Mouse (Mus musculus): ENCODE measurements around the gene Zcchc7. TPM values are rescaled to one million over a fixed set of nuclear protein-coding genes. Genes with fewer than 3 reads are reported as not detected.

Zcchc7 gene
- polyA plus RNA-seq, 1 experiment from 2014 or later, result 22.2 TPM

GRCm38 (mm10) chr4:44959220-44959619, 203.5 kb downstream of the Zcchc7 start:
- H3K9me3 ChIP-seq, result no peaks in the 10 kb centered on the region
- no peak overlapping the region for H3K4me3 ChIP-seq
- WGBS, result 91% methylated on average over 13 of the region's 13 CpGs
- H3K4me1 ChIP-seq, result no peaks in the 10 kb centered on the region
- no peaks in the 10 kb centered on the region for H3K27me3 ChIP-seq (replicated peaks; ENCODE audit: low read depth, poor library complexity, severe bottlenecking)
- H3K36me3 ChIP-seq (replicated peaks), result no peaks in the 10 kb centered on the region
- H3K27ac ChIP-seq (replicated peaks), result no peak overlapping the region
- DNase-seq (ENCODE audit: low spot score), result no peak

- no peak overlapping the region for H3K4me3 ChIP-seq
- no peaks in the 10 kb centered on the region for H3K36me3 ChIP-seq (replicated peaks)
- H3K9me3 ChIP-seq, result no peaks in the 10 kb centered on the region
- no peak overlapping the region for H3K27ac ChIP-seq (replicated peaks)
- 0 out of 2 replicates have a peak, but pooled peaks cover under 1% of the 10 kb centered on the region for H3K4me1 ChIP-seq
- DNase-seq (ENCODE audit: low spot score), result no peak
- no peaks in the 10 kb centered on the region for H3K27me3 ChIP-seq (replicated peaks; ENCODE audit: low read depth, poor library complexity, severe bottlenecking)
- 79% methylated on average over 11 of the region's 11 CpGs for WGBS
These were observed 207.5 kb downstream of the Zcchc7 start for GRCm38 (mm10) chr4:44963156-44963555.

- DNase-seq (ENCODE audit: low spot score), result no peak
- H3K4me1 ChIP-seq, result peaks cover 11% of the 10 kb centered on the region
- H3K9me3 ChIP-seq, result no peaks in the 10 kb centered on the region
- H3K4me3 ChIP-seq, result no peak overlapping the region
- H3K36me3 ChIP-seq (replicated peaks), result no peaks in the 10 kb centered on the region
- H3K27me3 ChIP-seq (replicated peaks; ENCODE audit: low read depth, poor library complexity, severe bottlenecking), result no peaks in the 10 kb centered on the region
- 85% methylated on average over 2 of the region's 2 CpGs for WGBS
- no peak overlapping the region for H3K27ac ChIP-seq (replicated peaks)
These were observed 209.5 kb downstream of the Zcchc7 start for GRCm38 (mm10) chr4:44965175-44965574.

- H3K9me3 ChIP-seq, result no peaks in the 10 kb centered on the region
- no peak overlapping the region for H3K27ac ChIP-seq (replicated peaks)
- WGBS, result 84% methylated on average over 3 of the region's 3 CpGs
- peaks cover 12% of the 10 kb centered on the region for H3K4me1 ChIP-seq
- H3K27me3 ChIP-seq (replicated peaks; ENCODE audit: low read depth, poor library complexity, severe bottlenecking), result no peaks in the 10 kb centered on the region
- no peak for DNase-seq (ENCODE audit: low spot score)
- H3K4me3 ChIP-seq, result no peak overlapping the region
- H3K36me3 ChIP-seq (replicated peaks), result no peaks in the 10 kb centered on the region
These were observed 210.1 kb downstream of the Zcchc7 start for GRCm38 (mm10) chr4:44965736-44966135.

- DNase-seq (ENCODE audit: low spot score), result no peak
- 85% methylated on average over 8 of the region's 8 CpGs for WGBS
- no peaks in the 10 kb centered on the region for H3K27me3 ChIP-seq (replicated peaks; ENCODE audit: low read depth, poor library complexity, severe bottlenecking)
These were observed 211.7 kb downstream of the Zcchc7 start for GRCm38 (mm10) chr4:44967402-44967801.

GRCm38 (mm10) chr4:44970056-44970455, 214.4 kb downstream of the Zcchc7 start:
- 95% methylated on average over 7 of the region's 7 CpGs for WGBS
- H3K4me3 ChIP-seq, result no peak overlapping the region
- no peak overlapping the region for H3K27ac ChIP-seq (replicated peaks)
- no peak for DNase-seq (ENCODE audit: low spot score)
- no peaks in the 10 kb centered on the region for H3K9me3 ChIP-seq
- H3K27me3 ChIP-seq (replicated peaks; ENCODE audit: low read depth, poor library complexity, severe bottlenecking), result no peaks in the 10 kb centered on the region
- H3K36me3 ChIP-seq (replicated peaks), result no peaks in the 10 kb centered on the region
- H3K4me1 ChIP-seq, result peaks cover 26% of the 10 kb centered on the region

More at GRCm38 (mm10) chr4:44967402-44967801, 211.7 kb downstream of the Zcchc7 start:
- H3K27ac ChIP-seq (replicated peaks), result no peak overlapping the region
- H3K36me3 ChIP-seq (replicated peaks), result no peaks in the 10 kb centered on the region
- H3K4me1 ChIP-seq, result peaks cover 16% of the 10 kb centered on the region
- H3K4me3 ChIP-seq, result no peak overlapping the region
- no peaks in the 10 kb centered on the region for H3K9me3 ChIP-seq

- Histone ChIP-seq H3K27ac (replicated peaks) (no peak overlapping the region), H3K27me3 (replicated peaks; ENCODE audit: low read depth, poor library complexity, severe bottlenecking) (no peaks in the 10 kb centered on the region), H3K9me3 (no peaks in the 10 kb centered on the region), H3K4me3 (no peak overlapping the region), H3K36me3 (replicated peaks) (no peaks in the 10 kb centered on the region), H3K4me1 (peaks cover 26% of the 10 kb centered on the region)
- peak; percentile 74 for DNase-seq (ENCODE audit: low spot score)
- 21% methylated on average over 10 of the region's 10 CpGs for WGBS
These were observed 215.0 kb downstream of the Zcchc7 start for GRCm38 (mm10) chr4:44970612-44971110.

- Histone ChIP-seq H3K27me3 (replicated peaks; ENCODE audit: low read depth, poor library complexity, severe bottlenecking) (no peaks in the 10 kb centered on the region), H3K4me1 (peaks cover 23% of the 10 kb centered on the region), H3K27ac (replicated peaks) (no peak overlapping the region), H3K36me3 (replicated peaks) (no peaks in the 10 kb centered on the region), H3K4me3 (peak overlapping the region; percentile 25), H3K9me3 (no peaks in the 10 kb centered on the region)
- 14% methylated on average over 9 of the region's 9 CpGs for WGBS
- peak; percentile 89 for DNase-seq (ENCODE audit: low spot score)
These were observed 217.8 kb downstream of the Zcchc7 start for GRCm38 (mm10) chr4:44973450-44973849.

GRCm38 (mm10) chr4:44973871-44974270, 218.2 kb downstream of the Zcchc7 start:
- H3K36me3 ChIP-seq (replicated peaks), result no peaks in the 10 kb centered on the region
- H3K27ac ChIP-seq (replicated peaks), result no peak overlapping the region
- H3K9me3 ChIP-seq, result no peaks in the 10 kb centered on the region
- WGBS, result 56% methylated on average over 14 of the region's 14 CpGs
- DNase-seq (ENCODE audit: low spot score), result no peak
- peak overlapping the region; percentile 25 for H3K4me3 ChIP-seq
- peaks cover 18% of the 10 kb centered on the region for H3K4me1 ChIP-seq
- H3K27me3 ChIP-seq (replicated peaks; ENCODE audit: low read depth, poor library complexity, severe bottlenecking), result no peaks in the 10 kb centered on the region

- Histone ChIP-seq H3K27ac (replicated peaks) (no peak overlapping the region), H3K4me1 (peaks cover 15% of the 10 kb centered on the region), H3K4me3 (no peak overlapping the region), H3K9me3 (no peaks in the 10 kb centered on the region), H3K27me3 (replicated peaks; ENCODE audit: low read depth, poor library complexity, severe bottlenecking) (no peaks in the 10 kb centered on the region), H3K36me3 (replicated peaks) (no peaks in the 10 kb centered on the region)
- no peak for DNase-seq (ENCODE audit: low spot score)
- 80% methylated on average over 8 of the region's 8 CpGs for WGBS
These were observed 218.7 kb downstream of the Zcchc7 start for GRCm38 (mm10) chr4:44974331-44974730.

- no peaks in the 10 kb centered on the region for H3K9me3 ChIP-seq
- WGBS, result 80% methylated on average over 6 of the region's 6 CpGs
- no peak for DNase-seq (ENCODE audit: low spot score)
- H3K27ac ChIP-seq (replicated peaks), result no peak overlapping the region
- H3K4me1 ChIP-seq, result peaks cover 18% of the 10 kb centered on the region
- H3K4me3 ChIP-seq, result no peak overlapping the region
- H3K27me3 ChIP-seq (replicated peaks; ENCODE audit: low read depth, poor library complexity, severe bottlenecking), result no peaks in the 10 kb centered on the region
- no peaks in the 10 kb centered on the region for H3K36me3 ChIP-seq (replicated peaks)
These were observed 220.4 kb downstream of the Zcchc7 start for GRCm38 (mm10) chr4:44976026-44976615.

GRCm38 (mm10) chr4:44976921-44977710, 221.4 kb downstream of the Zcchc7 start:
- Histone ChIP-seq H3K9me3 (no peaks in the 10 kb centered on the region), H3K27ac (replicated peaks) (no peak overlapping the region), H3K36me3 (replicated peaks) (no peaks in the 10 kb centered on the region), H3K4me1 (peaks cover 25% of the 10 kb centered on the region), H3K4me3 (no peak overlapping the region), H3K27me3 (replicated peaks; ENCODE audit: low read depth, poor library complexity, severe bottlenecking) (no peaks in the 10 kb centered on the region)
- no peak for DNase-seq (ENCODE audit: low spot score)
- 91% methylated on average over 10 of the region's 10 CpGs for WGBS

- Histone ChIP-seq H3K9me3 (no peaks in the 10 kb centered on the region), H3K4me1 (peaks cover 34% of the 10 kb centered on the region), H3K27ac (replicated peaks) (no peak overlapping the region), H3K36me3 (replicated peaks) (no peaks in the 10 kb centered on the region), H3K27me3 (replicated peaks; ENCODE audit: low read depth, poor library complexity, severe bottlenecking) (no peaks in the 10 kb centered on the region), H3K4me3 (no peak overlapping the region)
- 78% methylated on average over 5 of the region's 5 CpGs for WGBS
- no peak for DNase-seq (ENCODE audit: low spot score)
These were observed 222.5 kb downstream of the Zcchc7 start for GRCm38 (mm10) chr4:44978175-44978574.

Data from embryonic facial prominence, embryonic 10.5 days (tissue).